Comparison of ENCODE assay signal across 13 mouse cellular contexts in the genomic region with DNA sequence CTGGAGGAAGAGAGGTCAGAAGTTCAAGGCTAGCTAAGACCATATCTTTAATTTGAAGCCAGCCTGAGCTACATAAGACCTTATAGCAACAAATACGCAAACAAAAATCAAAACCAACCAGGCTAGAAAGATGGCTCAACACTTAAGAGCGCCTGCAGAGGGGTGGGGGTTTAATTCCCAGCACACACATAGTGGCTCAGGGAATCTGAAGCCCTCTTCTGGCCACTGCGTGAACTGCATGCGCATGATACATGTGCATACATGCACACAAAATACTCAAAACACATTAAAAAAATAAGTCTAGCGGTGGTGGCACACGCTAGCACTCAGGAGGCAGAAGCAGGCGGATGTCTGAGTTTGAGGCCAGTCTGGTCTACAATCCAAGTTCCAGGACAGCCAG. TPM values are rescaled to one million over a fixed set of nuclear protein-coding genes. Genes with fewer than 3 reads are reported as not detected.
DNase-seq lines count a peak whose midpoint lies in the region; TF ChIP-seq lines count a peak whose summit lies in the region.
"Had no signal": no experiment of that assay in that cellular context is flagged by ENCODE, and none has a peak within 500 bp of the region (broad histone marks: within the 10 kb centered on the region; RNA-seq: fewer than 3 reads in every experiment).

No protein-coding gene starts in this region.

- TF ChIP-seq CTCF in lung, adult 2 months (IDR thresholded peaks at IDR 0.05; ENCODE audit: insufficient read depth, low read length): peak; percentile 54
- peak; percentile 66 for TF ChIP-seq CTCF in ES-Bruce4 (IDR thresholded peaks at IDR 0.05; ENCODE audit: low read depth, low read length)

- no peak overlapping the region for H3K27ac ChIP-seq in ES-Bruce4 (ENCODE audit: insufficient read depth, low read length)
- H3K27ac ChIP-seq: heart, embryonic 15.5 days had no signal

- no peaks in the 10 kb centered on the region for H3K36me3 ChIP-seq in ES-Bruce4 (ENCODE audit: control insufficient read depth, insufficient read depth, low read length, poor library complexity, severe bottlenecking)
- H3K36me3 ChIP-seq: heart, embryonic 15.5 days had no signal

- H3K9ac ChIP-seq in ES-Bruce4 (ENCODE audit: low read depth, poor library complexity, severe bottlenecking): no peak overlapping the region
- H3K9ac ChIP-seq: heart, embryonic 15.5 days had no signal

- H3K4me3 ChIP-seq in lung, adult 2 months (replicated peaks; ENCODE audit: extremely low read depth, low read depth, low read length): no peak overlapping the region
- no peak overlapping the region for H3K4me3 ChIP-seq in ES-Bruce4 (ENCODE audit: low read depth, low read length)
- H3K4me3 ChIP-seq: erythroblast, embryonic 14.5 days; heart, embryonic 15.5 days; megakaryocyte, embryonic 14.5 days had no signal

- no peaks in the 10 kb centered on the region for H3K9me3 ChIP-seq in ES-Bruce4 (replicated peaks; ENCODE audit: control insufficient read depth, insufficient read depth, low read length, poor library complexity, severe bottlenecking)
- H3K9me3 ChIP-seq: heart, embryonic 15.5 days had no signal

- peak; percentile 57 to 71 for DNase-seq in cerebellum, postnatal 10 days
- DNase-seq in cerebellum, adult 9-10 months: no peak
- DNase-seq in lung, adult 2 months: no peak
- DNase-seq in lung, postnatal 14 days: no peak
- peak; percentile 66 for DNase-seq in induced T-regulatory cell, adult 2 months (ENCODE audit: low read depth)
- DNase-seq in gastrocnemius, postnatal 14 days: no peak
- DNase-seq in cerebellum, adult 8-10 months: no peak
- DNase-seq: adrenal gland, postnatal 14 days had no signal

- TF ChIP-seq POLR2A in lung, adult 2 months (IDR thresholded peaks at IDR 0.05; ENCODE audit: borderline replicate concordance, extremely low read depth, low read depth, low read length): no peak
- TF ChIP-seq POLR2A in ES-Bruce4 (IDR thresholded peaks at IDR 0.05; ENCODE audit: insufficient read depth, low read length): no peak

- intact Hi-C loops in gastrocnemius, postnatal 14 days (cut with DNase I; ENCODE audit: low total_unique reads): no loop called here

- H3K27me3 ChIP-seq in ES-Bruce4 (ENCODE audit: control insufficient read depth, insufficient read depth, low read length, poor library complexity, severe bottlenecking): peaks cover 5% of the 10 kb centered on the region

- no peak for TF ChIP-seq EP300 in ES-Bruce4 (IDR thresholded peaks at IDR 0.05; ENCODE audit: insufficient read depth, low read depth, low read length)

- WGBS in lung, adult 2 months: 44% methylated on average over 7 of the region's 7 CpGs

- H3K4me1 ChIP-seq in lung, adult 2 months (ENCODE audit: control insufficient read depth, insufficient read depth, low read length): peaks cover 8% of the 10 kb centered on the region; the same call in 1 of the 2 replicates
- no peaks in the 10 kb centered on the region for H3K4me1 ChIP-seq in ES-Bruce4 (ENCODE audit: control insufficient read depth, insufficient read depth, low read length)

RNA-seq across cellular contexts. Expression of a gene that starts 3.9 kb away (rescaled TPM):
- not detected in 2 replicates for polyA plus RNA-seq in lung, adult 2 months (2012; rRNA removed)
- not detected in 2 replicates for polyA plus RNA-seq in ES-Bruce4 (2011; ENCODE audit: insufficient read depth, insufficient read length, low read depth, missing spikeins)
- total RNA-seq in gastrocnemius, postnatal 14 days (2021): under 1 TPM in 1 of 2 experiments, not detected in 1; 0.10 TPM
- total RNA-seq: adrenal gland, postnatal 14 days; layer of hippocampus, adult 18-20 months had no signal
- polyA plus RNA-seq: erythroblast, embryonic 14.5 days; heart, embryonic 15.5 days had no signal

RNA-seq across cellular contexts. Expression of a gene that starts 7.8 kb away (rescaled TPM):
- 21.8 and 37.4 TPM in 2 replicates for polyA plus RNA-seq in lung, adult 2 months (2012; rRNA removed)
- polyA plus RNA-seq in ES-Bruce4 (2011; ENCODE audit: insufficient read depth, insufficient read length, low read depth, missing spikeins): 1.7 and 1.8 TPM in 2 replicates
- total RNA-seq in gastrocnemius, postnatal 14 days (2021): 1 to 10 TPM in 1 of 2 experiments, under 1 TPM in 1; 0.78 to 1.5 TPM
- polyA plus RNA-seq: erythroblast, embryonic 14.5 days; heart, embryonic 15.5 days had no signal

RNA-seq across cellular contexts. Expression of a gene that starts 22.7 kb away (rescaled TPM):
- polyA plus RNA-seq in lung, adult 2 months (2012; rRNA removed): 110 and 166 TPM in 2 replicates
- polyA plus RNA-seq in ES-Bruce4 (2011; ENCODE audit: insufficient read depth, insufficient read length, low read depth, missing spikeins): 58.4 and 59.3 TPM in 2 replicates
- 10 to 100 TPM; 14.6 to 15.8 TPM for total RNA-seq in gastrocnemius, postnatal 14 days (2021)

RNA-seq across cellular contexts. Expression of a gene that starts 23.5 kb away (rescaled TPM):
- polyA plus RNA-seq in lung, adult 2 months (2012; rRNA removed): 0.21 and 0.31 TPM in 2 replicates
- not detected in 2 replicates for polyA plus RNA-seq in ES-Bruce4 (2011; ENCODE audit: insufficient read depth, insufficient read length, low read depth, missing spikeins)
- total RNA-seq in gastrocnemius, postnatal 14 days (2021): 1 to 10 TPM; 1.6 to 2.7 TPM
- total RNA-seq: adrenal gland, postnatal 14 days had no signal

RNA-seq across cellular contexts. Expression of a gene that starts 45.6 kb away (rescaled TPM):
- 51.0 and 62.8 TPM in 2 replicates for polyA plus RNA-seq in lung, adult 2 months (2012; rRNA removed)
- 51.0 and 61.0 TPM in 2 replicates for polyA plus RNA-seq in ES-Bruce4 (2011; ENCODE audit: insufficient read depth, insufficient read length, low read depth, missing spikeins)
- total RNA-seq in gastrocnemius, postnatal 14 days (2021): 10 to 100 TPM; 36.6 to 42.0 TPM

Comparison
In these comparisons a context has a peak if more than half of its experiments do, and no peak if none do; other contexts are left out.
1. DNase-seq: peak in cerebellum, postnatal 10 days (2 of 2) and induced T-regulatory cell, adult 2 months (single experiment); none in cerebellum, adult 9-10 months (single experiment), lung, adult 2 months (single experiment), lung, postnatal 14 days (single experiment), gastrocnemius, postnatal 14 days (single experiment) and cerebellum, adult 8-10 months (single experiment).